Mouse (Mus musculus): ENCODE data around the gene Svep1. TPM values are rescaled to one million over a fixed set of nuclear protein-coding genes. Genes with fewer than 3 reads are reported as not detected.

Svep1 gene
- polyA plus RNA-seq (2012; fragmentation: generic; extraction: Trizol), result 0.08 TPM

DNA sequence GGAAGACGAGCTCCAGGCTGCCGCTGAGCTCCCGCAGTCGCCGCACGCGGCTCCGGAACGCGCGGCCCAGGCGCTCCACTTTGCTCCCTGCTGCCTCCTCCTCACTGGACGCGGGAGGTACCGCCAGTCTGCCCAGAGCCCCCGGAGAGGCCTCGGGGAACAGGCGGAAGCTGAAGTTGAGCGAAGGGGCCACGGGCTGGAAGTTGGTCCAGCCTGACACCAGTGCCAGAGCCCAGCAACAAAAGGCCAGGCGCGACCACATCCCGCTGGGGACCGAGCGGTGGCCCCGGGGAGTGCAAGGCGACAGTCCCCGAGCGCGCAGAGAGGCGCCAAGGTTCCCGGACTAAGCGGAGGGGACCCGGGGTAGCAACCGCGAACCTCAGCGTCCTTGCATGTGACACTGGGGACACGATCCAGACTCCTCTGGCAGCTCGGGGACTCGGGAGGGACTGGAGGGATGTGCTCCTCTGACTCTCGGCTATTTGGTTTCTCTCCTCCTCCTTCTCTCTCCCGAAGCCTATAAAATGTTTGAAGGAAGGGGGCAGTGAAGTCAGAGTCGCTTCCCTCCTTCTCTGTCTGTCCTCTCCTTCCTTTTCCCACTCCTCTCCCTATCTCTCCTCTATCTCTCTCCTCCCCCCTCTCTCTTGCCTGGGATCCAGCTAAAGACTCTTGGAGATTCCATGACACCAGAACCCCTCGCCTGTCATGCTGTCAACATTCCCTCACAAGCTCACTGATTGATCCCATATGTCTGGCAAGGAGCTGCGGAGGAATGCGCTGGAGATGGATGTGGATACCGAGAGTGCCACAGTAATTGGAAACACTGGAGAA, at the start of gene Svep1:
Gene Svep1 (minus strand): TSS at position 745 of the 831 bp plus-strand sequence.
- Histone ChIP-seq H3K4me3 (peak within 1 kb of the TSS; percentile 28), H3K79me2 (ENCODE audit: control insufficient read depth, insufficient read depth) (no peaks in the 10 kb centered on the region), H3K36me3 (ENCODE audit: control insufficient read depth, insufficient read depth) (no peaks in the 10 kb centered on the region), H3K27me3 (ENCODE audit: control insufficient read depth, insufficient read depth, insufficient read length) (no peaks in the 10 kb centered on the region), H3ac (ENCODE audit: control insufficient read depth, insufficient read length) (peak within 1 kb of the TSS; percentile 17), H3K4me2 (ENCODE audit: low read depth) (peak within 1 kb of the TSS; percentile 72)
- no peak for TF ChIP-seq MAX (IDR thresholded peaks at IDR 0.05; ENCODE audit: low read depth)
- TF ChIP-seq E2F4 (IDR thresholded peaks at IDR 0.05; ENCODE audit: insufficient read depth), result no peak
- TF ChIP-seq TCF12 (IDR thresholded peaks at IDR 0.05; ENCODE audit: insufficient read depth, poor library complexity, severe bottlenecking), result no peak
- TF ChIP-seq USF1 (IDR thresholded peaks at IDR 0.05; ENCODE audit: low read depth), result no peak
- no peak for TF ChIP-seq MYOG (IDR thresholded peaks at IDR 0.05; ENCODE audit: control insufficient read depth in 1 of 3, insufficient read depth in 1 of 3, insufficient read length in 2 of 3, low read depth in 2 of 3)
- no peak for TF ChIP-seq POLR2AphosphoS2 (IDR thresholded peaks at IDR 0.05; ENCODE audit: insufficient read length, low read depth)

- Histone ChIP-seq H3K27me3 (ENCODE audit: control insufficient read depth, insufficient read depth, insufficient read length) (no peaks in the 10 kb centered on the region), H3K4me2 (ENCODE audit: low read depth) (peak overlapping the region; percentile 30), H3K4me3 (no peak overlapping the region), H3K79me2 (ENCODE audit: control insufficient read depth, insufficient read depth) (no peaks in the 10 kb centered on the region), H3ac (ENCODE audit: control insufficient read depth, insufficient read length) (no peak overlapping the region), H3K36me3 (ENCODE audit: control insufficient read depth, insufficient read depth) (no peaks in the 10 kb centered on the region)
- TF ChIP-seq CEBPB (IDR thresholded peaks at IDR 0.05; ENCODE audit: insufficient read depth, poor library complexity, severe bottlenecking), result no peak
- TF ChIP-seq TCF12 (IDR thresholded peaks at IDR 0.05; ENCODE audit: insufficient read depth, poor library complexity, severe bottlenecking), result no peak
- no peak for TF ChIP-seq POLR2A (IDR thresholded peaks at IDR 0.05; ENCODE audit: insufficient read length, low read depth)
- no peak for TF ChIP-seq E2F4 (IDR thresholded peaks at IDR 0.05; ENCODE audit: insufficient read depth)
- TF ChIP-seq REST (IDR thresholded peaks at IDR 0.05; ENCODE audit: insufficient read depth, insufficient read length), result no peak
- TF ChIP-seq MYOD1 (IDR thresholded peaks at IDR 0.05; ENCODE audit: control insufficient read depth in 1 of 3, insufficient read length in 2 of 3, low read depth in 2 of 3), result no peak
- no peak for TF ChIP-seq USF1 (IDR thresholded peaks at IDR 0.05; ENCODE audit: low read depth)
- TF ChIP-seq SRF (IDR thresholded peaks at IDR 0.05; ENCODE audit: control insufficient read depth, insufficient read length, low read depth), result no peak
- TF ChIP-seq TCF3 (IDR thresholded peaks at IDR 0.05; ENCODE audit: insufficient read length, low read depth), result no peak
- no peak for TF ChIP-seq MYOG (IDR thresholded peaks at IDR 0.05; ENCODE audit: control insufficient read depth in 1 of 3, insufficient read depth in 1 of 3, insufficient read length in 2 of 3, low read depth in 2 of 3)
- no peak for TF ChIP-seq MAX (IDR thresholded peaks at IDR 0.05; ENCODE audit: low read depth)
- TF ChIP-seq POLR2AphosphoS2 (IDR thresholded peaks at IDR 0.05; ENCODE audit: insufficient read length, low read depth), result no peak
Measured at GRCm38 (mm10) chr4:58253410-58253809, 46.8 kb upstream of the Svep1 start.

DNA sequence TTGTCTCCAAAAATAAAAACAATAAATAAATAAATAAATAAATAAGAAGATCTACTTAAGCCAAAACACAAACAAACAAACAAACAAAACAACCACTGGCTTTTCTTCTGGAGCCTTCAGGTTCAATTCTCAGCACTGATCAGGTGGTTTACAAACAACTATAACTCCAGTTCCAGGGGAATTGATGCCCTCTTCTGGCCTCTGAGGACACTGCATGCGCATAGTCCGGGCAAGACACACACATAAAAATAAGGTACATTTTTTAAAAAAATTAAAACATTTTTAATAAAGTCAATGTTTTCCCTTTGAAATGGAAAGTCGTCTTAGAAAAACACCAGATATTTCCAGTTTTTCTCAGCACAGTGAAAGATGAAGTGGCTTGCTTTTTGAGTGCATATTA, 45.7 kb upstream of the Svep1 start:
- no peak overlapping the region for H3K4me3 ChIP-seq
- no peak overlapping the region for H3ac ChIP-seq (ENCODE audit: control insufficient read depth, insufficient read length)
- no peaks in the 10 kb centered on the region for H3K27me3 ChIP-seq (ENCODE audit: control insufficient read depth, insufficient read depth, insufficient read length)
- H3K79me2 ChIP-seq (ENCODE audit: control insufficient read depth, insufficient read depth), result no peaks in the 10 kb centered on the region
- no peak for TF ChIP-seq MYOD1 (IDR thresholded peaks at IDR 0.05; ENCODE audit: control insufficient read depth in 1 of 3, insufficient read length in 2 of 3, low read depth in 2 of 3)
- TF ChIP-seq USF1 (IDR thresholded peaks at IDR 0.05; ENCODE audit: low read depth), result no peak
- no peak for TF ChIP-seq SRF (IDR thresholded peaks at IDR 0.05; ENCODE audit: control insufficient read depth, insufficient read length, low read depth)
- TF ChIP-seq TCF12 (IDR thresholded peaks at IDR 0.05; ENCODE audit: insufficient read depth, poor library complexity, severe bottlenecking), result no peak
- TF ChIP-seq E2F4 (IDR thresholded peaks at IDR 0.05; ENCODE audit: insufficient read depth), result no peak
- TF ChIP-seq POLR2AphosphoS2 (IDR thresholded peaks at IDR 0.05; ENCODE audit: insufficient read length, low read depth), result no peak
- no peak for TF ChIP-seq POLR2A (IDR thresholded peaks at IDR 0.05; ENCODE audit: insufficient read length, low read depth)
- no peak for TF ChIP-seq TCF3 (IDR thresholded peaks at IDR 0.05; ENCODE audit: insufficient read length, low read depth)
- TF ChIP-seq MAX (IDR thresholded peaks at IDR 0.05; ENCODE audit: low read depth), result no peak
- TF ChIP-seq CEBPB (IDR thresholded peaks at IDR 0.05; ENCODE audit: insufficient read depth, poor library complexity, severe bottlenecking), result no peak
- no peak for TF ChIP-seq REST (IDR thresholded peaks at IDR 0.05; ENCODE audit: insufficient read depth, insufficient read length)
- no peak for TF ChIP-seq MYOG (IDR thresholded peaks at IDR 0.05; ENCODE audit: control insufficient read depth in 1 of 3, insufficient read depth in 1 of 3, insufficient read length in 2 of 3, low read depth in 2 of 3)
- no peak overlapping the region for H3K4me2 ChIP-seq (ENCODE audit: low read depth)
- H3K36me3 ChIP-seq (ENCODE audit: control insufficient read depth, insufficient read depth), result no peaks in the 10 kb centered on the region

DNA sequence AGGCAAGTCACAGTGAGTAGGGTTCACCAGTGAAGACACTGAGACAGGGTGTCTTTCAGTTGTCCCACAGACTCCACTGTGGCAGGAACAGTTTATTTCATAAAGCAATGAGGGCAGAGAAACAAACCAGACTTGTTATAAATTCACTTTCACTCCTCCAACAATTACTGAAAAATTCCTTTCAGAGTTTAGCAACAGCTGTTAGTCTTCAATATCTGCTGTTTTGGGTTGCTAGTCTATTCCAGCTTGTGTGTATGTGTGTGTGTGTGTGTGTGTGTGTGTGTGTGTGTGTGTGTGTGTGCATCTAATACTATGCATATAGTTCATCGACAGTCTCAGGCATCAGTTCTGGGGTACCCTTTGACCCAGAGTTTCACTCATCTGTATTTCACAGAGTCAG, 38.9 kb upstream of the Svep1 start:
- Histone ChIP-seq H3K4me2 (ENCODE audit: low read depth) (no peak overlapping the region), H3K4me3 (no peak overlapping the region), H3K27me3 (ENCODE audit: control insufficient read depth, insufficient read depth, insufficient read length) (no peaks in the 10 kb centered on the region), H3ac (ENCODE audit: control insufficient read depth, insufficient read length) (no peak overlapping the region), H3K79me2 (ENCODE audit: control insufficient read depth, insufficient read depth) (no peaks in the 10 kb centered on the region), H3K36me3 (ENCODE audit: control insufficient read depth, insufficient read depth) (no peaks in the 10 kb centered on the region)
- TF ChIP-seq E2F4 (IDR thresholded peaks at IDR 0.05; ENCODE audit: insufficient read depth), result no peak
- no peak for TF ChIP-seq CEBPB (IDR thresholded peaks at IDR 0.05; ENCODE audit: insufficient read depth, poor library complexity, severe bottlenecking)
- no peak for TF ChIP-seq POLR2AphosphoS2 (IDR thresholded peaks at IDR 0.05; ENCODE audit: insufficient read length, low read depth)
- no peak for TF ChIP-seq MAX (IDR thresholded peaks at IDR 0.05; ENCODE audit: low read depth)
- no peak for TF ChIP-seq REST (IDR thresholded peaks at IDR 0.05; ENCODE audit: insufficient read depth, insufficient read length)
- TF ChIP-seq SRF (IDR thresholded peaks at IDR 0.05; ENCODE audit: control insufficient read depth, insufficient read length, low read depth), result no peak
- TF ChIP-seq USF1 (IDR thresholded peaks at IDR 0.05; ENCODE audit: low read depth), result no peak
- no peak for TF ChIP-seq POLR2A (IDR thresholded peaks at IDR 0.05; ENCODE audit: insufficient read length, low read depth)
- no peak for TF ChIP-seq TCF3 (IDR thresholded peaks at IDR 0.05; ENCODE audit: insufficient read length, low read depth)
- TF ChIP-seq TCF12 (IDR thresholded peaks at IDR 0.05; ENCODE audit: insufficient read depth, poor library complexity, severe bottlenecking), result no peak
- TF ChIP-seq MYOG (IDR thresholded peaks at IDR 0.05; ENCODE audit: control insufficient read depth in 1 of 3, insufficient read depth in 1 of 3, insufficient read length in 2 of 3, low read depth in 2 of 3), result no peak
- TF ChIP-seq MYOD1 (IDR thresholded peaks at IDR 0.05; ENCODE audit: control insufficient read depth in 1 of 3, insufficient read length in 2 of 3, low read depth in 2 of 3), result no peak
